Mouse (Mus musculus) erythroblast, adult 5-6 weeks (primary cell): ENCODE results near the gene Mical2. TPM values are rescaled to one million over a fixed set of nuclear protein-coding genes. Genes with fewer than 3 reads are reported as not detected.

Experiments used
- ATAC-seq: replicated peaks from 2 replicates; pipeline ENCODE4 v1.8.0; 2016; ENCODE audit warnings: moderate number of reproducible peaks, mild to moderate bottlenecking, moderate TSS enrichment, inconsistent platforms; ENCODE audit not compliant: poor library complexity, low FRiP score, severe bottlenecking
- total RNA-seq, 2 experiments: library from RNA; stranded (forward) in 1 of 2; stranded (reverse) in 1 of 2; fragments of 150-400 nt in 1 of 2; fragments of 200-764, 138-1000 nt in 1 of 2; gene quantifications; 2 replicates each; pipeline versions ENCODE4 v1.2.3 to v1.2.4; 2015 to 2017; ENCODE audit warnings: low replicate concordance in 2 of 2

Gene Mical2
- total RNA-seq, 2 experiments from 2014 or later: 0.34 TPM; not detected in 1

- ATAC-seq: no peak
Observed at GRCm38 (mm10) chr7:112423438-112423837, 197.8 kb downstream of the Mical2 start.

GRCm38 (mm10) chr7:112426811-112427210 is 201.2 kb downstream of the Mical2 start:
- ATAC-seq: no peak

GRCm38 (mm10) chr7:112427357-112428157 is 201.9 kb downstream of the Mical2 start, which contains the start of gene Parva:
Gene Parva, plus strand, starts transcription at chr7:112427505.
- ATAC-seq: no peak

- no peak for ATAC-seq
Observed at GRCm38 (mm10) chr7:112428158-112428535, 202.5 kb downstream of the Mical2 start.

GRCm38 (mm10) chr7:112439846-112440245 is 214.2 kb downstream of the Mical2 start:
- ATAC-seq: no peak

GRCm38 (mm10) chr7:112444152-112444984 is 218.7 kb downstream of the Mical2 start:
- ATAC-seq: no peak

- no peak for ATAC-seq
Observed at GRCm38 (mm10) chr7:112444985-112445367, 219.3 kb downstream of the Mical2 start.

GRCm38 (mm10) chr7:112446498-112446897 is 220.8 kb downstream of the Mical2 start:
- ATAC-seq: no peak

GRCm38 (mm10) chr7:112449954-112450700 is 224.5 kb downstream of the Mical2 start:
- ATAC-seq: no peak

- ATAC-seq: no peak
Observed at GRCm38 (mm10) chr7:112452471-112452870, 226.8 kb downstream of the Mical2 start.

- no peak for ATAC-seq
Observed at GRCm38 (mm10) chr7:112453805-112454214, 228.2 kb downstream of the Mical2 start.

- no peak for ATAC-seq
Observed at GRCm38 (mm10) chr7:112454380-112454779, 228.7 kb downstream of the Mical2 start.

- ATAC-seq: no peak
Observed at GRCm38 (mm10) chr7:112454951-112455350, 229.3 kb downstream of the Mical2 start.

GRCm38 (mm10) chr7:112455566-112456110 is 230.0 kb downstream of the Mical2 start:
- no peak for ATAC-seq

- no peak for ATAC-seq
Observed at GRCm38 (mm10) chr7:112457373-112457772, 231.7 kb downstream of the Mical2 start.

- no peak for ATAC-seq
Observed at GRCm38 (mm10) chr7:112457920-112458319, 232.3 kb downstream of the Mical2 start.

- no peak for ATAC-seq
Observed at GRCm38 (mm10) chr7:112458440-112458839, 232.8 kb downstream of the Mical2 start.
